Mouse (Mus musculus) liver, embryonic 14.5 days (tissue): ENCODE measurements around the gene Ccpg1os.

Experiments
- CTCF ChIP-seq: IDR thresholded peaks from 2 replicates; pipeline ENCODE4 v1.5.1; 2016; ENCODE audit warnings: antibody characterized with exemption, low read depth, control low read depth
- EP300 ChIP-seq: IDR thresholded peaks from 2 replicates; pipeline ENCODE4 v1.6.1; 2016; ENCODE audit warnings: antibody characterized with exemption, low read depth

DNA sequence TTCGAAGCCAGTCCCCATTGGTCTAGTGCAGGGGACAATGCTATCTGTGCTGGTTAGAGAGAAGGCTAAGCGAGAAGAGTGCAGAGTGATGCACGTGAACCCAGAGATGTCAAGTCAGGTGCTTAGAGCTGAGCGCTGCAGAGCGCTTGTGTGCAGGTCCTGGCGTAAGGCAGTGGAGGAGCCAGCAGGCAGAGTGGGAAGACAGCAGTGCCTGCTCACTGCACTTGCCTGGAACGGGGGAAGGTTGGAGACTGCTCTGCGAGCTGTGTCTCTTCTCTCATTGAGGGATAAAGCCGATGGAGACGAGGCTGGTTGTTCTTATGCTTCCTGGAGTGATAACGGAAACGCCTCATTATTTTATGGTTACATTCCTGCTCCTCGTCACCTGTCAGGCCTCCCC lies 29.5 kb upstream of the Ccpg1os start:
- TF ChIP-seq EP300 (no peak), CTCF (no peak)
